Mouse (Mus musculus): ENCODE results near the gene Olfr456.
"Not testable (repeated sequence)": the region's sequence is repeated elsewhere in the genome, so short reads cannot be mapped to it uniquely, and the experiment has no call there.

Gene Olfr456

GRCm38 (mm10) chr6:42487114-42487513, at the start of gene Olfr456:
Gene Olfr456, minus strand, starts transcription at chr6:42487214.
- DNase-seq (ENCODE audit: low spot score): no peak

DNA sequence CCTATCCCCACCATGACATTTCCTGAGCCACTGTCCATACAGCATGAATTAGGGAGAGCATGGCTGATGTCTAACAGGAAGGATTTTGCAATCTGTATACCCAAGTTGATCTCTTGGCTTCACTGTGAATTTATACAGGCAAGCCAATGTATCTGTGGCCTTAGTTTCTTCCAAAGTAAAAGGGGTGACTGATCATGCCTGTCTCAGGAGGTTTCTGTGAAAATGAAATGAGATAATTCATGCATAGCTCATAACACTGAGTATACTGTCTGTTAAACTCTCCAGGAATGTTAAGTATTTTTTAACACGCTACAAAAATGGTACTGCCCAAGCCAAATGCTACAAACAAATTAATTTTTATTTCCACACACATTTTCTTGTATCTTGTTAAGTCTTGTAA, 26.4 kb upstream of the Olfr456 start:
- no peak for DNase-seq (ENCODE audit: low spot score)

DNA sequence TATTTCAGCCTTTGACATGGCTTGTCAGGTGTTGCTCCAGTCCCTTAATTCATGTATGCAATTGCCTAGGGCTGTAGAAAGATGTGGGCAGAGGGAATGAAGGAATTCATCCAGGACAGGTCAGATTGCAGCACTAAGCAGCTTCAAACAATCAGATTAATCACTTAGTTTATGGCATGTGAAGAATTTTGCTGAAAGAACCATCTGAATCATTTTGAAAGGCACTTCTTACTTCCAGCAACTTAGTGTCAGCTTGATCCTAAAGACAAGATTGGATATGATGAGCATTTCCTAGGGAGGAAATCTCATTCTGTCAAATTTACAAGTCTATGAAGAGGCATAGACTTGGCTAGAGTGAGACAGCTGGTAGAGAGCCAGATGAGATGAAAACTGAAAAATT, 22.3 kb upstream of the Olfr456 start:
- DNase-seq (ENCODE audit: low spot score): no peak

DNA sequence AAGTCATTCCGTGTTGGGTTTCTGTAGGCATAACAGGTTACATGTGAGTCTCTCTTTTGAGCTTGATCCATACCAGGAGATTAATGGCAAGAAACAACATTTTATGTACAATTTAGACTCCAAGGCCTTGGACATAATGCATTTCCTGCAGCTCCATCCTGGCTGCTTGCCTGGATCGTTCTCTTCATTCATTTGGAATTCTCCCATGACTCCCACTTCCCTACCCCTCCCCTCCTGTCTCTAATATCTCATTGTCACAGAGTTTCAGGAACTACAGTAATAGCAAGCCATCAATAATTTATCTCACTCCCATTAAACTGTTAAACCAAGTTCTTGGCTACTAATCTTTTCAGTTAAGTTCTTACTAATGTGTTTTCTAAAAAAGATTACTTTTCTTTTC, 16.5 kb upstream of the Olfr456 start:
- no peak for DNase-seq (ENCODE audit: low spot score)

GRCm38 (mm10) chr6:42489731-42490130, 2.7 kb upstream of the Olfr456 start:
- DNase-seq (ENCODE audit: low spot score): no peak

GRCm38 (mm10) chr6:42484633-42485032, 2.4 kb downstream of the Olfr456 start:
- DNase-seq (ENCODE audit: low spot score): no peak

GRCm38 (mm10) chr6:42476235-42476634, 10.8 kb downstream of the Olfr456 start, which contains the start of gene Olfr457:
Gene Olfr457, minus strand, starts transcription at chr6:42476335.
- DNase-seq (ENCODE audit: low spot score): no peak

DNA sequence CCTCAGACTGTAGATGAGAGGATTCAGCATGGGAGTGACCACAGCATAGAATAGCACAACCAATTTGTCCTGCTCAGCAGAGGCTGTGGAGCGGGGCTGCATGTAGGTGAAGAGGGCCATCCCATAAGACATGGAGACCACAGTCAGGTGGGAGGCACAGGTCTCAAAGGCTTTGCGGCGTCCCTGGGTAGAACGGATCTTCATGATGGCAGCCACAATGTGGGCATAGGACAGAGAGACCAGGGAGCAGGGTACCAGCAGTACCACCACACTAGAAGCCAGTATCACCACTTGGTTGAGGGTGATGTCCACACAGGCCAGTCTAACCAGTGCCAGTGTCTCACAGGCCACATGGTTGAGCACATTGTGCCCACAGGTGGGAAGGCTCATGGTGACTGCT, 15.7 kb downstream of the Olfr456 start:
- DNase-seq (ENCODE audit: low spot score): not testable (repeated sequence)

- no peak for DNase-seq (ENCODE audit: low spot score)
Measured at GRCm38 (mm10) chr6:42470542-42470941, 16.5 kb downstream of the Olfr456 start.

DNA sequence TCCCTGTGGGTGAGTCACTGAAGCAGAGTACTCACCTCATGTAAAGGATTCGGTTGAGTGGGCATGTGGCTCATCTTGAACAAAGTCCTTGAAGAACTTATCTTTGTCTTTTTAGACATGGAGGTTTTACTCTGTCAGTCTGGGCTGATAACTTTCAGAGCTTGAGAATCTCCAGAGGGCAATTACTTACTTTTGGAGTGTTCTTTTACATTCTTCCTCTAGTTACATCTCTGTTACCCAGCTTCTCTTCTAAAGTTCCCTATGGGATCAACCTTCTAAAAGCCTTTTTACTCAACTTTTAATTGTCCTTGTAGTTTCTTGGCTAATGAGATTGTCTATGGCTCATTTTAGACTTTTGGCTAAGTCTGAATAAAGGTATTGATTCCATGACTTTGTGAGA, 21.9 kb downstream of the Olfr456 start, which contains the start of gene Olfr458:
Olfr458 (minus strand) TSS at position 101 of the 400 bp plus-strand sequence.
- no peak for DNase-seq (ENCODE audit: low spot score)

- no peak for DNase-seq (ENCODE audit: low spot score)
Measured at GRCm38 (mm10) chr6:42447381-42447780, 39.6 kb downstream of the Olfr456 start.

- DNase-seq (ENCODE audit: low spot score): no peak
Measured at GRCm38 (mm10) chr6:42444491-42444890, 42.5 kb downstream of the Olfr456 start.

DNA sequence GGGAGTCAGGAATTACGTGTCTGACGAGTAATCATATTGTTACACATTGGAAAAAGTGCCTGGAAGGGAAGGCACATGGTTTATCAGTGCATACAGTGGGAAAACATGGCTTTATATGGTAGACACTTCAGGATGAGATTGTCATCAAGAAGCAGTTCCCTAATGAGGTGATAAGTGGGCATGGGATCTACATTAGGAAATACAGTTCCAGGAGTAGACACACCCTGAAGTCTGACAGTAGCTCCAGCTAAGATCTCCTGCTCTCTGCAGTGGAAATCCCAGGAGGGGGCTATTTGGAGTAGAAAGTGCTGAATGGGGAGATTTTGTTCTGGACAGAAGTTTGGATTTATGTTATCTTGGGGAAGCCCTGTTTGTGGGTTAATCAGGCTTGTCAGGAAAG, 45.6 kb downstream of the Olfr456 start:
- no peak for DNase-seq (ENCODE audit: low spot score)
